Mouse (Mus musculus) E14TG2a.4 (cell line): ENCODE data around the gene Robo1.

Experiments used
- CTCF ChIP-seq: conservative IDR thresholded peaks from 2 replicates; pipeline ENCODE4 v1.5.1; 2014; ENCODE audit warnings: low read length
- NANOG ChIP-seq: IDR thresholded peaks from 2 replicates; pipeline ENCODE4 v1.6.1; 2014; ENCODE audit warnings: borderline replicate concordance, low read length, mixed read lengths
- POU5F1 ChIP-seq: IDR thresholded peaks from 2 replicates; pipeline ENCODE4 v1.6.1; 2014; ENCODE audit warnings: low read length, borderline replicate concordance

DNA sequence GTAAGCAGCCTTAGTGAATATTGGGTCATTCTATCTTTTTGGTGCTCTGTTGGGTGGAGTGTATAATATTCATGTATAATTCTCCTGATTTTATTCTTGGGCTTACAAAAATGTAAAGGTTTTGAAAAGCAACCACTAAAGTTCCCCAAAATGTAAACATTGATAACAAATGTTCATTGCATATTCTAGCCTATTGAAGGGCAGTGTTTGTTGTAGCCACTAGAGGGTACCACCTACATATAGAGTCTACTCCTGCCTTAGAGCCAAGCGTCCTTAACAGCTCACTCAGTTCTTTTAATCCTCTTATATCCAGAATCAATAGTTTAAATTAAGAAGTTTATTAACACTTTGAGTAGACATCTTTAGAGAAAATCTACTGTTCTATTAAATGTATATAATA is 306.8 kb downstream of the Robo1 start:
- TF ChIP-seq CTCF (peak; percentile 46), POU5F1 (no peak), NANOG (no peak)
